Comparison of ENCODE assay signal across 8 mouse cellular contexts in genomic region chr13:93499973-93500633, GRCm38 (mm10). TPM values are rescaled to one million over a fixed set of nuclear protein-coding genes. Genes with fewer than 3 reads are reported as not detected.
DNase-seq lines count a peak whose midpoint lies in the region; ATAC-seq and TF ChIP-seq lines count a peak whose summit lies in the region.

No protein-coding gene starts in this region.

- peak overlapping the region; percentile 89 for H3K4me2 ChIP-seq in liver, embryonic 13.5 days

- peaks cover 40% of the 10 kb centered on the region for H3K4me1 ChIP-seq in erythroblast, embryonic 14.5 days (ENCODE audit: control insufficient read depth)
- H3K4me1 ChIP-seq in thymus, adult 2 months (replicated peaks; ENCODE audit: control insufficient read depth, insufficient read depth, low read length), result peaks cover 2% of the 10 kb centered on the region; the same call in 1 of the 2 replicates
- peaks cover 23% of the 10 kb centered on the region for H3K4me1 ChIP-seq in liver, embryonic 13.5 days (replicated peaks)

- no peak for TF ChIP-seq POLR2A in thymus, adult 2 months (IDR thresholded peaks at IDR 0.05; ENCODE audit: control insufficient read depth, extremely low read depth, insufficient read depth, low read length, poor library complexity)

- H3K9me3 ChIP-seq in erythroblast, embryonic 14.5 days (ENCODE audit: control insufficient read depth, low read length), result no peaks in the 10 kb centered on the region
- H3K9me3 ChIP-seq in liver, embryonic 13.5 days (replicated peaks), result no peaks in the 10 kb centered on the region

- peak overlapping the region; percentile 78 for H3K9ac ChIP-seq in liver, embryonic 13.5 days

- peaks cover 12% of the 10 kb centered on the region for H3K36me3 ChIP-seq in erythroblast, embryonic 14.5 days (ENCODE audit: control insufficient read depth)
- H3K36me3 ChIP-seq in thymus, adult 2 months (ENCODE audit: control insufficient read depth, insufficient read depth, low read length), result no peaks in the 10 kb centered on the region
- peaks cover under 1% of the 10 kb centered on the region; the same call in 1 of the 2 replicates for H3K36me3 ChIP-seq in liver, embryonic 13.5 days

- no peaks in the 10 kb centered on the region for H3K27me3 ChIP-seq in erythroblast, embryonic 14.5 days (ENCODE audit: control insufficient read depth)
- no peaks in the 10 kb centered on the region for H3K27me3 ChIP-seq in thymus, adult 2 months (ENCODE audit: control insufficient read depth, insufficient read depth, low read length)
- H3K27me3 ChIP-seq in liver, embryonic 13.5 days, result no peaks in the 10 kb centered on the region

- no peak for TF ChIP-seq CTCF in thymus, adult 2 months (IDR thresholded peaks at IDR 0.05; ENCODE audit: borderline replicate concordance, control insufficient read depth, extremely low read depth, insufficient read depth, low read length, poor library complexity)

- no peak for DNase-seq in thymus, adult 2 months
- DNase-seq in thymus, postnatal 36 days, result no peak
- DNase-seq in liver, embryonic 13.5 days, result no peak
- peak; percentile 28 for DNase-seq in telencephalon, adult 2 months (ENCODE audit: low read depth, low spot score)
- DNase-seq in cerebellum, adult 9-10 months, result no peak
- DNase-seq in spleen, postnatal 4 days (ENCODE audit: low spot score in 2 of 2), result no peak

- H3K4me3 ChIP-seq in erythroblast, embryonic 14.5 days (replicated peaks), result peak overlapping the region; percentile 100
- H3K4me3 ChIP-seq in thymus, adult 2 months (ENCODE audit: control insufficient read depth, insufficient read depth, low read length), result peak overlapping the region; percentile 95
- H3K4me3 ChIP-seq in liver, embryonic 13.5 days (replicated peaks), result peak overlapping the region; percentile 99

- ATAC-seq in erythroblast, adult 5-6 weeks (replicated peaks; ENCODE audit: low FRiP score, poor library complexity, severe bottlenecking), result no peak
- no peak for ATAC-seq in liver, embryonic 13.5 days (ENCODE audit: low read depth)

- no peak overlapping the region for H3K27ac ChIP-seq in thymus, adult 2 months (ENCODE audit: control insufficient read depth, insufficient read depth, low read length)
- H3K27ac ChIP-seq in liver, embryonic 13.5 days, result peak overlapping the region; percentile 81

- 18% methylated on average over 12 of the region's 12 CpGs for WGBS in thymus, adult 2 months
- WGBS in liver, embryonic 13.5 days (ENCODE audit: insufficient replicate concordance), result 10% methylated on average over 12 of the region's 12 CpGs

RNA-seq across cellular contexts. Expression of gene Jmy, which starts 0.5 kb away (rescaled TPM):
- polyA plus RNA-seq in erythroblast, embryonic 14.5 days (2012), result 0.64 and 0.94 TPM in 2 replicates
- total RNA-seq in erythroblast, adult 5-6 weeks (2015; ENCODE audit: low replicate concordance), result 11.3 and 13.0 TPM in 2 replicates
- total RNA-seq in erythroblast, adult 5-6 weeks (2017; ENCODE audit: low replicate concordance), result 17.8 and 25.5 TPM in 2 replicates
- polyA plus RNA-seq in thymus, adult 2 months (2012; rRNA removed), result 9.2 and 12.6 TPM in 2 replicates
- polyA plus RNA-seq in liver, embryonic 13.5 days (2015; fragmentation: Nextera tagmentation; extraction: Ambion mirVana), result 2.3 and 2.7 TPM in 2 replicates
